Mouse (Mus musculus) CH12.LX (cell line): ENCODE results near the gene Iqcd. TPM values are rescaled to one million over a fixed set of nuclear protein-coding genes. Genes with fewer than 3 reads are reported as not detected.
A peak's percentile ranks its signal among the peaks of the same experiment; 100 is the strongest.

Experiments
- DNase-seq: peaks from one replicate; pipeline ENCODE4 v3.0.0-alpha.2; 2013; ENCODE audit errors: extremely low read depth
- H3K27ac ChIP-seq: 2 replicates; pipeline ENCODE4 v1.5.1; 2012; ENCODE audit warnings: low read depth, mild to moderate bottlenecking, control low read depth, moderate library complexity; ENCODE audit not compliant: insufficient read depth
- H3K27me3 ChIP-seq: replicated peaks from 2 replicates; pipeline ENCODE3; 2012; ENCODE audit warnings: inconsistent platforms
- H3K36me3 ChIP-seq, 2 experiments: replicated peaks in 1 of 2; 2 replicates each; pipeline versions ENCODE3 to v1.6.1; 2012; ENCODE audit warnings: inconsistent platforms in 1 of 2, low read length in 1 of 2, mild to moderate bottlenecking in 1 of 2, mixed read lengths in 1 of 2, moderate library complexity in 1 of 2; ENCODE audit not compliant: control insufficient read depth in 1 of 2, insufficient read depth in 1 of 2
- H3K4me1 ChIP-seq, 2 experiments: 2 replicates each; pipeline ENCODE4 v1.6.1; 2012; ENCODE audit warnings: inconsistent platforms in 1 of 2, moderate library complexity in 1 of 2; ENCODE audit not compliant: insufficient read depth in 2 of 2, control insufficient read depth in 1 of 2
- H3K4me2 ChIP-seq: 2 replicates; pipeline ENCODE4 v1.6.1; 2012; ENCODE audit warnings: low read depth, mild to moderate bottlenecking, control low read depth; ENCODE audit not compliant: poor library complexity, insufficient read depth, severe bottlenecking
- H3K4me3 ChIP-seq, 3 experiments: fragments of 150-350 bp in 1 of 3; sonication (generic) in 1 of 3; replicated peaks in 1 of 3; 2 replicates each; pipeline versions ENCODE3 to v1.5.1; 2011 to 2012; ENCODE audit warnings: low read depth in 2 of 3, low read length in 2 of 3, mild to moderate bottlenecking in 2 of 3, moderate library complexity in 2 of 3, control low read depth in 1 of 3, improper control_type of control experiment in 1 of 3, inconsistent platforms in 1 of 3, mixed read lengths in 1 of 3; ENCODE audit not compliant: poor library complexity in 1 of 3
- H3K79me2 ChIP-seq: replicated peaks from 2 replicates; pipeline ENCODE4 v1.6.1; 2012; ENCODE audit warnings: mild to moderate bottlenecking, moderate library complexity; ENCODE audit not compliant: control insufficient read depth, poor library complexity, insufficient read depth, severe bottlenecking; ENCODE audit errors: extremely low read depth
- H3K9ac ChIP-seq: 2 replicates; pipeline ENCODE4 v1.6.1; 2012; ENCODE audit warnings: low read depth, mild to moderate bottlenecking, control low read depth, moderate library complexity; ENCODE audit not compliant: insufficient read depth
- H3K9me3 ChIP-seq: replicated peaks from 2 replicates; pipeline ENCODE3; 2012; ENCODE audit warnings: low read length, inconsistent platforms, mixed read lengths
- BHLHE40 ChIP-seq: IDR thresholded peaks from 2 replicates; pipeline ENCODE4 v1.6.1; 2011; ENCODE audit warnings: mild to moderate bottlenecking, low read depth, low read length, improper control_type of control experiment
- CHD2 ChIP-seq: IDR thresholded peaks from 2 replicates; pipeline ENCODE4 v1.6.1; 2011; ENCODE audit warnings: low read length, improper control_type of control experiment
- CTCF ChIP-seq, 2 experiments: IDR thresholded peaks in 1 of 2; conservative IDR thresholded peaks in 1 of 2; 2 replicates each; pipeline ENCODE4 v1.5.1; 2011 to 2012; ENCODE audit warnings: low read depth in 2 of 2, low read length in 2 of 2, improper control_type of control experiment in 1 of 2, inconsistent platforms in 1 of 2, mild to moderate bottlenecking in 1 of 2, moderate library complexity in 1 of 2
- ELF1 ChIP-seq: IDR thresholded peaks from 2 replicates; pipeline ENCODE4 v1.6.1; 2014; ENCODE audit warnings: low read depth, mild to moderate bottlenecking, inconsistent platforms, low read length, improper control_type of control experiment
- IRF4 ChIP-seq: IDR thresholded peaks from 2 replicates; pipeline ENCODE4 v1.6.1; 2014; ENCODE audit warnings: low read depth, mild to moderate bottlenecking, inconsistent platforms, low read length, improper control_type of control experiment
- JUND ChIP-seq: conservative IDR thresholded peaks from 2 replicates; pipeline ENCODE4 v1.6.1; 2011; ENCODE audit warnings: low read depth, low read length, improper control_type of control experiment
- KAT2A ChIP-seq: IDR thresholded peaks from 2 replicates; pipeline ENCODE4 v1.6.1; 2012; ENCODE audit warnings: low read length, improper control_type of control experiment, inconsistent platforms; ENCODE audit not compliant: insufficient replicate concordance
- MAX ChIP-seq: IDR thresholded peaks from 2 replicates; pipeline ENCODE4 v1.6.1; 2011; ENCODE audit warnings: low read length, improper control_type of control experiment
- MAZ ChIP-seq: IDR thresholded peaks from 2 replicates; pipeline ENCODE4 v1.6.1; 2012; ENCODE audit warnings: low read depth, mild to moderate bottlenecking, inconsistent platforms, low read length, improper control_type of control experiment, moderate library complexity
- MEF2A ChIP-seq: IDR thresholded peaks from 2 replicates; pipeline ENCODE4 v1.6.1; 2014; ENCODE audit warnings: low read depth, mild to moderate bottlenecking, inconsistent platforms, low read length, improper control_type of control experiment, borderline replicate concordance
- MYC ChIP-seq: IDR thresholded peaks from 2 replicates; pipeline ENCODE4 v1.6.1; 2011; ENCODE audit warnings: low read depth, mild to moderate bottlenecking, improper control_type of control experiment, low read length
- NELFE ChIP-seq: IDR thresholded peaks from 2 replicates; pipeline ENCODE4 v1.6.1; 2011; ENCODE audit warnings: low read depth, low read length, improper control_type of control experiment
- PAX5 ChIP-seq: IDR thresholded peaks from 2 replicates; pipeline ENCODE4 v1.6.1; 2012; ENCODE audit warnings: low read length, inconsistent platforms, mixed read lengths
- POLR2A ChIP-seq: IDR thresholded peaks from 2 replicates; pipeline ENCODE4 v1.6.1; 2011; ENCODE audit warnings: low read depth, mild to moderate bottlenecking, improper control_type of control experiment, low read length
- RAD21 ChIP-seq: IDR thresholded peaks from 2 replicates; pipeline ENCODE4 v1.6.1; 2011; ENCODE audit warnings: low read depth, mild to moderate bottlenecking, low read length, improper control_type of control experiment, moderate library complexity
- SMC3 ChIP-seq: IDR thresholded peaks from 2 replicates; pipeline ENCODE4 v1.6.1; 2011; ENCODE audit warnings: low read depth, low read length, improper control_type of control experiment
- TBP ChIP-seq: conservative IDR thresholded peaks from 2 replicates; pipeline ENCODE4 v1.6.1; 2011; ENCODE audit warnings: low read depth, low read length, improper control_type of control experiment
- TCF12 ChIP-seq: IDR thresholded peaks from 2 replicates; pipeline ENCODE4 v1.6.1; 2014; ENCODE audit warnings: low read depth, mild to moderate bottlenecking, inconsistent platforms, low read length, improper control_type of control experiment
- USF1 ChIP-seq: IDR thresholded peaks from 2 replicates; pipeline ENCODE4 v1.6.1; 2014; ENCODE audit warnings: low read depth, mild to moderate bottlenecking, inconsistent platforms, low read length, improper control_type of control experiment
- ZKSCAN1 ChIP-seq: IDR thresholded peaks from 2 replicates; pipeline ENCODE4 v1.6.1; 2012; ENCODE audit warnings: low read depth, inconsistent platforms, low read length, improper control_type of control experiment, borderline replicate concordance
- ZMIZ1 ChIP-seq: IDR thresholded peaks from 2 replicates; pipeline ENCODE4 v1.6.1; 2012; ENCODE audit warnings: low read depth, mild to moderate bottlenecking, inconsistent platforms, low read length, improper control_type of control experiment
- ZNF384 ChIP-seq: IDR thresholded peaks from 2 replicates; pipeline ENCODE4 v1.6.1; 2012; ENCODE audit warnings: low read depth, low read length, improper control_type of control experiment, inconsistent platforms
- dilution Hi-C: fragments of 300-500 bp; cut with MboI; formaldehyde crosslinking; loops from 2 replicates; pipeline ENCODE4 v1.14.3; 2020; ENCODE audit warnings: low sequenced_read_pairs; ENCODE audit not compliant: extremely low pct_unique_long_range_greater_than_20kb, extremely low pct_ligation_motif_present
- in situ Hi-C: fragments of 300-500 bp; cut with MboI; formaldehyde crosslinking; loops from 3 replicates; pipeline ENCODE4 v1.14.3; 2019; ENCODE audit warnings: low sequenced_read_pairs, low pct_ligation_motif_present, low pct_unique_long_range_greater_than_20kb, mixed read lengths
- polyA plus RNA-seq: library from polyadenylated mRNA; unstranded; fragments of >175 nt; gene quantifications from 2 replicates; pipeline ENCODE4 v1.2.1, GENCODE M21; 2012; ENCODE audit warnings: low read depth; ENCODE audit not compliant: insufficient read length
- total RNA-seq, 2 experiments: library from RNA; depleted of rRNA; stranded (reverse); fragments of 300-350 nt in 1 of 2; fragments of >200 nt in 1 of 2; gene quantifications; 2 replicates each; pipeline ENCODE4 v1.2.3; 2012 to 2014

Gene Iqcd
- total and polyA plus RNA-seq, 3 experiments: 0.59 to 0.77 TPM; not detected in 1

GRCm38 (mm10) chr5:120562956-120563913, 25.6 kb upstream of the Iqcd start:
- H3K9ac ChIP-seq: no peak overlapping the region
- DNase-seq: no peak
- no peak overlapping the region for H3K27ac ChIP-seq
- peaks cover 0 to 20% of the 10 kb centered on the region in 2 experiments; a peak in 2 of 4 replicates for H3K4me1 ChIP-seq
- in situ Hi-C loops: no loop called here
- H3K4me3 ChIP-seq: no peak overlapping the region
- no peaks in the 10 kb centered on the region for H3K9me3 ChIP-seq
- no peaks in the 10 kb centered on the region for H3K36me3 ChIP-seq
- TF ChIP-seq RAD21: no peak
- no peak for TF ChIP-seq ZKSCAN1
- TF ChIP-seq SMC3: no peak
- no peak for TF ChIP-seq TCF12
- TF ChIP-seq ZNF384: 0 out of 2 replicates have a peak, but pooled peaks have one; percentile 8
- TF ChIP-seq IRF4: no peak
- TF ChIP-seq ELF1: no peak
- no peak for TF ChIP-seq ZMIZ1
- no peaks in the 10 kb centered on the region for H3K27me3 ChIP-seq
- dilution Hi-C loops: no loop called here
- no peak overlapping the region for H3K4me2 ChIP-seq
- H3K79me2 ChIP-seq: no peaks in the 10 kb centered on the region

GRCm38 (mm10) chr5:120563914-120564311, 24.9 kb upstream of the Iqcd start:
- Histone ChIP-seq H3K79me2 (no peaks in the 10 kb centered on the region), H3K4me3 (no peak overlapping the region), H3K9me3 (no peaks in the 10 kb centered on the region), H3K36me3 (no peaks in the 10 kb centered on the region), H3K4me1 (peaks cover 0 to 16% of the 10 kb centered on the region in 2 experiments; a peak in 2 of 4 replicates), H3K27ac (no peak overlapping the region), H3K27me3 (no peaks in the 10 kb centered on the region), H3K4me2 (no peak overlapping the region), H3K9ac (no peak overlapping the region)
- dilution Hi-C loops (no loop called here), in situ Hi-C loops (no loop called here)
- TF ChIP-seq PAX5 (no peak), MYC (no peak), ZKSCAN1 (no peak), MEF2A (no peak), TBP (no peak), ZNF384 (no peak), KAT2A (no peak), USF1 (no peak), TCF12 (no peak), MAX (no peak), BHLHE40 (no peak), POLR2A (no peak), NELFE (no peak), MAZ (no peak), CHD2 (no peak), RAD21 (no peak), CTCF (conservative IDR thresholded peaks at IDR 0.05 in 1 of 2, IDR thresholded peaks at IDR 0.05 in 1 of 2; ENCODE audit: low read depth in 2 of 2, low read length in 2 of 2) (no peak), JUND (no peak)
- DNase-seq: no peak
